Mouse (Mus musculus): Measurements from ENCODE around the gene Psmb9.

DNA sequence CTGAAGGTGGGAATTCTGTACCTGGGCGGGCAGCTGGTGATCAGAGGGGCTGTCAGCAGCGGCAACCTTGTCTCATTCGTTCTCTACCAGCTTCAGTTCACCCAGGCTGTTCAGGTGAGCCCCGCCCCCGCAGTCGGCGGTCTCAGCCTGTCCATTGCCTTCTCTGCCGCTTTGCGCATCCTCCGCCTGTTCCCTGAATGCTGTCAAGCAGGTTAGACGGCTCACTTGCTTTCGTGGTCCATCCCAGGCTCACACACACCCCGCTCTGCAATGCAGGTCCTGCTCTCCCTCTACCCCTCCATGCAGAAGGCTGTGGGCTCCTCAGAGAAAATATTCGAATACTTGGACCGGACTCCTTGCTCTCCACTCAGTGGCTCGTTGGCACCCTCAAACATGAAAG, 5.3 kb upstream of the Psmb9 start:
- no peak for TF ChIP-seq POLR2A (IDR thresholded peaks at IDR 0.05; ENCODE audit: insufficient read depth, low read depth, low read length)
- no peak for TF ChIP-seq CTCF (IDR thresholded peaks at IDR 0.05)
